Mouse (Mus musculus) heart, postnatal 0 days (tissue): ENCODE results near the gene Zfp985. TPM values are rescaled to one million over a fixed set of nuclear protein-coding genes. Genes with fewer than 3 reads are reported as not detected.
A peak's percentile ranks its signal among the peaks of the same experiment; 100 is the strongest.
"Not testable (repeated sequence)": the region's sequence is repeated elsewhere in the genome, so short reads cannot be mapped to it uniquely, and the experiment has no call there.

Source experiments
- ATAC-seq: fragments of 200-750 bp; cut with Nextera tagmentation; 2 replicates; pipeline ENCODE4 v1.8.0; 2017; ENCODE audit warnings: low read depth, moderate number of reproducible peaks, moderate library complexity; ENCODE audit not compliant: insufficient read depth
- DNase-seq: peaks from one replicate; pipeline ENCODE4 v3.0.0-alpha.2; 2016; ENCODE audit warnings: low spot score
- H3K27ac ChIP-seq: fragments of 300-500 bp; sonication (generic); 2 replicates; pipeline ENCODE4 v1.5.1; 2014; ENCODE audit warnings: low read depth, mild to moderate bottlenecking
- H3K27me3 ChIP-seq: fragments of 300-500 bp; sonication (generic); 2 replicates; pipeline ENCODE4 v1.6.1; 2014; ENCODE audit warnings: low read length, mixed read lengths; ENCODE audit not compliant: control insufficient read depth, insufficient read depth
- H3K36me3 ChIP-seq: fragments of 300-500 bp; sonication (generic); replicated peaks from 2 replicates; pipeline ENCODE4 v1.6.1; 2014; ENCODE audit warnings: low read length, mixed read lengths; ENCODE audit not compliant: control insufficient read depth, insufficient read depth
- H3K4me1 ChIP-seq: fragments of 300-500 bp; sonication (generic); 2 replicates; pipeline ENCODE4 v1.6.1; 2014; ENCODE audit warnings: antibody characterized with exemption; ENCODE audit not compliant: control insufficient read depth, insufficient read depth
- H3K4me2 ChIP-seq: fragments of 300-500 bp; sonication (generic); 2 replicates; pipeline ENCODE4 v1.6.1; 2014; ENCODE audit warnings: low read depth, mild to moderate bottlenecking, low read length, moderate library complexity
- H3K4me3 ChIP-seq: fragments of 300-500 bp; sonication (generic); 2 replicates; pipeline ENCODE4 v1.5.1; 2014; ENCODE audit warnings: low read depth, low read length
- H3K9ac ChIP-seq: fragments of 300-500 bp; sonication (generic); replicated peaks from 2 replicates; pipeline ENCODE4 v1.6.1; 2014; ENCODE audit warnings: low read depth, low read length, mixed read lengths
- H3K9me3 ChIP-seq: fragments of 300-500 bp; sonication (generic); replicated peaks from 2 replicates; pipeline ENCODE4 v1.6.1; 2016; ENCODE audit warnings: low read length; ENCODE audit not compliant: control insufficient read depth
- CTCF ChIP-seq: IDR thresholded peaks from 2 replicates; pipeline ENCODE4 v1.5.1; 2016; ENCODE audit warnings: antibody characterized with exemption, control low read depth, low read depth
- EP300 ChIP-seq: IDR thresholded peaks from 2 replicates; pipeline ENCODE4 v1.6.1; 2016; ENCODE audit warnings: antibody characterized with exemption, low read depth
- WGBS: fragments of 180-500 bp; shearing (Covaris S2); extraction: QIAGEN DNeasy Blood & Tissue Kit; methylation state at CpG from one replicate; pipeline ENCODE4 v1.1.7; 2014; 5-methylcytosine and 5-hydroxymethylcytosine counted together
- polyA plus RNA-seq: library from polyadenylated mRNA; unstranded; fragments of >200 nt; fragmentation: Nextera tagmentation; extraction: Ambion mirVana; gene quantifications from 2 replicates; pipeline ENCODE4 v1.2.1, GENCODE M21; 2015
- total RNA-seq: library from RNA; depleted of rRNA; stranded (reverse); fragments of >200 nt; gene quantifications from 2 replicates; pipeline ENCODE4 v1.2.3, GENCODE M21; 2014; ENCODE audit warnings: low replicate concordance; rRNA removed

The Zfp985 gene
- total RNA-seq = not detected in 2 replicates
- polyA plus RNA-seq = 0.08 and 0.14 TPM in 2 replicates

DNA sequence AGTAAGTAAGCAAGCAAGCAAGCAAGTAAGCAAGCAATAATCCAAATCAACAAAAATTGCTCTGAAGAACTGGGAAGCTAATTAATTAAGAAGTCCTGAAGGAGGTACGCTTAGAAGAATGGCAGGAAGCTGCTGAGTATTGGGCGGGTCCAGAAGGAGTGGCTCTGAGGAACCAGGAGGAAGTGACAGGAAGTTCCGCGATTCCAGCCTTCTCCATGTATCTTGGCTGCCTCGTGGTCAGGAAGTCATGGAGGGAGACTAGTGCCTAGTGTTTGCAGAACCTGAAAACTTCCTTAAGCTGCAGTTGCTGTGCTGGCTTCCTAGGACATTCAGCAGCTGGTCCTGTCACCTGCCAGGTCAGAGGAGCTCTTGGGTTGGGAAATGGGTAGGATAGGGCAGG lies at the start of gene Zfp985:
TSS of gene Zfp985 (plus strand) at position 207 of the 400 bp plus-strand sequence.
- H3K4me2 ChIP-seq, ATAC-seq, H3K4me1 ChIP-seq, H3K27me3 ChIP-seq, DNase-seq, H3K36me3 ChIP-seq, H3K4me3 ChIP-seq, H3K9me3 ChIP-seq, H3K9ac ChIP-seq, H3K27ac ChIP-seq: not testable (repeated sequence)
- 63% methylated on average over 5 of the region's 5 CpGs for WGBS

DNA sequence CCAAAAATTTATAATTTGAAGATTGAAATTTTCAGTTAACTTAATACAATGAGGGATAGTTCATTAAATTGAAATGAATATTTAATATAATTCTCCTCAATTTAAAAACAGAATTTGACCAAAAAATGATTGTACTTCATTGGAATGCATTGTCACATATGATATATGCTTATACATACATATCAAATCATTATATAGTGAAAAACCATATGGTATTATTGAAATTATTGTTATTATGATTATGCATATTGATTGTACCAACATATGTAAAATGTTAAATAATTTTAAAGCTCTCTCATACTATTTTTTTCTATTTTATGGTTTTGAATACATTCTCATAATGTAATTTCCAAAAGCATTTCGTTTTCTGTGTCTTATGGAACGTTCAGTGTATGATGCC lies 43.9 kb upstream of the Zfp985 start:
- Histone ChIP-seq H3K36me3 (no peaks in the 10 kb centered on the region; the same call in 1 of the 2 replicates), H3K4me1 (no peaks in the 10 kb centered on the region), H3K4me2 (no peak overlapping the region), H3K27ac (no peak overlapping the region), H3K4me3 (no peak overlapping the region), H3K9me3 (peaks cover 26% of the 10 kb centered on the region), H3K9ac (no peak overlapping the region), H3K27me3 (no peaks in the 10 kb centered on the region)
- TF ChIP-seq CTCF (no peak), EP300 (no peak)
- no peak for DNase-seq
- no peak for ATAC-seq
- 69% methylated on average over 2 of the region's 2 CpGs for WGBS

DNA sequence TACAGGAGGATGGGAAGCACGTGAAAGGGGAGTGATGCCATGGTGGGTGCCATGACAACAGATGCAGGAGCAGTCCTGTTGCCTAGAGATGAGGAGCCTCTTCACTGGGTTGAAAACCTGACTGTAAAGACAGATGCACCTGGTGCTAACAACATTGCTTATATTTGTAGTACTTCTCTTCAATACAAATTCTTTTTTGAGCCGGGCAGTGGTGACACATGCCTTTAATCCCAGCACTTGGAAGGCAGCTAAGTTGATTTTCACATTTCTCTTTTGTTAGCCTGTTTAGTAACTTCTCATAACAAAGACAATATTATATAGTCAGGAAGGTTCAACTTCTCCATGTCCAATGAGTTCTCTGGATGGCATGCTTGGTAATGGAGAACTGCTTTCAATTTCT lies 34.1 kb upstream of the Zfp985 start:
- no peak for ATAC-seq
- Histone ChIP-seq H3K9me3 (peaks cover 62% of the 10 kb centered on the region), H3K4me3 (no peak overlapping the region), H3K9ac (no peak overlapping the region), H3K4me1 (no peaks in the 10 kb centered on the region), H3K36me3 (no peaks in the 10 kb centered on the region), H3K4me2 (no peak overlapping the region), H3K27ac (no peak overlapping the region), H3K27me3 (no peaks in the 10 kb centered on the region)
- TF ChIP-seq EP300 (no peak), CTCF (no peak)
- DNase-seq = no peak
- WGBS = 58% methylated on average over 2 of the region's 2 CpGs

DNA sequence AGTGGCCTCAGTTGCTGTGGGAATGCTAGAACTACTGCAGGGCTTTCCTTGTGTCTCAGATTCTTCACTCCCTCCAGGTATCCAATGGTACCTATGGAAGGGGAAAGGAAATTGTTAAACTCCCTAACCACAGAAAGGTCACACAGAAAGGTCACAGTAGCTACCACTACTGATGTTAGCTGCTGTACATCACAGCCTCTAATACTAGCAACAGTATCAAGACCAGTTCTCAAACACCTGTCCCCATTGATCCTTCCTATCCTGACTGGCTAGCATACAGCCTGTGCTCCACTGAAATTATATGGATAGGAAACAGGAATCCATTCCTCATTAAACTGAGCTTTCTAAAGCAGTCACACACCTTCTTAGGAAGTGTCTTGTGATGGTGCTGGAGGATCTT lies 33.0 kb upstream of the Zfp985 start:
- Histone ChIP-seq H3K9ac (no peak overlapping the region), H3K4me1 (no peaks in the 10 kb centered on the region), H3K4me3 (no peak overlapping the region), H3K4me2 (no peak overlapping the region), H3K27ac (no peak overlapping the region), H3K36me3 (no peaks in the 10 kb centered on the region), H3K27me3 (no peaks in the 10 kb centered on the region), H3K9me3 (peaks cover 68% of the 10 kb centered on the region)
- ATAC-seq (no peak), DNase-seq (no peak)
- TF ChIP-seq EP300 = no peak
- no peak for TF ChIP-seq CTCF

DNA sequence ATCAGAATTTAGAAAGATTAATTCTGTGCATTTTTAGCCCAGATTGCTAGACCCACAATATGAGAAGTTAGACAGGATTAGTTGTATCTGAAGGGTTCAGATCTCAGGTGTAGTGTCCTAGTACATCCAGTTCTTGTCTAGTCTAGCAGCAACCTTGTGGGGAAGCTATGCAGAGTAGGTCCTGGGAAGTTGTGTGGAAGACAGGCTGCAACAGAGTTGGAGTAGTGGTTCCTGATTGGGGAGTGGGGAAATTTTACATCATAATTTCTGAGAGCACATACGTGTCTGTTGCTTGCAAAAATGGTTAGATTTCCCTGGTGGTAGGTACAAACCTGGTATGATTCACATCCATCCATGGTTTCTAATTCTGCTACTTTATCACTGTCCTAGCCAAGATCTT lies 28.0 kb upstream of the Zfp985 start:
- Histone ChIP-seq H3K36me3 (no peaks in the 10 kb centered on the region), H3K27ac (no peak overlapping the region), H3K27me3 (no peaks in the 10 kb centered on the region), H3K9ac (no peak overlapping the region), H3K9me3 (peaks cover 69% of the 10 kb centered on the region), H3K4me1 (no peaks in the 10 kb centered on the region), H3K4me3 (no peak overlapping the region), H3K4me2 (no peak overlapping the region)
- TF ChIP-seq EP300 (no peak), CTCF (no peak)
- DNase-seq (no peak), ATAC-seq (no peak)
- 61% methylated on average over 1 of the region's 1 CpGs for WGBS

DNA sequence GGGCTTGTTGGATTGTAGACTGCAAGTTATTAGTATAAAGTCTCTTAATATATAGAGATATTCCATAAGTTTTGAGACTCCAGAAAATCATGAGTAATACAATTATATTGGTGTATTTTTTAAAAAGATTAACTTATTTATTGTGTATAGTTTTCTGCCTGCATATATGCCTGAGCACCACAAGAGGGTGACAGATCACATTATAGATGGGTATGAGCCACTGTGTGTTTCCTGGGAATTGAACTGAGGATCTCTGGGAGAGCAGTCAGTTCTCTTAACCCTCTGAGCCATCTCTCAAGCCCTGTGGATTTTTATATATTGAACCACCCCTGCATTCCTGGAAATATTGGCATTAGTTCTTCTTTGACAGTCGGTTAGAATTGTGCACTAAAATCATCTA lies 22.7 kb upstream of the Zfp985 start:
- no peak overlapping the region for H3K4me3 ChIP-seq
- WGBS = 82% methylated on average over 1 of the region's 1 CpGs
- no peaks in the 10 kb centered on the region for H3K4me1 ChIP-seq
- no peak overlapping the region for H3K4me2 ChIP-seq
- ATAC-seq = no peak
- no peaks in the 10 kb centered on the region for H3K27me3 ChIP-seq
- DNase-seq = no peak
- TF ChIP-seq CTCF (peak; percentile 5; the same call in 1 of the 2 replicates), EP300 (no peak)
- no peaks in the 10 kb centered on the region for H3K36me3 ChIP-seq
- H3K9ac ChIP-seq = no peak overlapping the region
- no peak overlapping the region for H3K27ac ChIP-seq
- peaks cover 47% of the 10 kb centered on the region for H3K9me3 ChIP-seq

DNA sequence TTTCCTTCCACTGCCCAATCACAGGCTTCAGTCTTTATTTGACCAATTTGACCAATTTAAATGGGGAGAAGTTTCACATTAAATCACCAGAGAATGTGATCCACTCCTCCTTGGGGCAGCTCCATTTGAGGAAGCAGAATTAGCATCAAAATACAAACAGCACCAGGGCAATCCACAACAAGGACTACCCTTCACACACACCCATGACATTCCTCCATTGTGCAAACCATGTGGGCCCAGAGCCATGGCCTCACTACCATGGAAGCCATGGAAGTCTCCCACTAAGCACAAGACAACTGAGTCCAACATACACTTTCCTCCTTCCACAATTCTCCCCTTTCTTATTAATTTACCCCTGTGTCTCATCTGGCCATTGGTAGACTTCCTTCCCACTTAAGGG lies 17.2 kb upstream of the Zfp985 start:
- ATAC-seq, H3K4me1 ChIP-seq, H3K9ac ChIP-seq, H3K4me2 ChIP-seq, H3K36me3 ChIP-seq, H3K27ac ChIP-seq, H3K27me3 ChIP-seq, H3K4me3 ChIP-seq, DNase-seq: not testable (repeated sequence)
- H3K9me3 ChIP-seq = peaks cover 50% of the 10 kb centered on the region
